Mouse (Mus musculus) bone marrow, adult 2 months (tissue): ENCODE measurements around the gene Wdr12.

ENCODE experiments used
- CTCF ChIP-seq: fragments of 200-500 bp; IDR thresholded peaks from 2 replicates; pipeline ENCODE4 v1.5.1; 2011; ENCODE audit warnings: low read length, control low read depth; ENCODE audit not compliant: control insufficient read depth, insufficient read depth
- POLR2A ChIP-seq: fragments of 200-500 bp; IDR thresholded peaks from 2 replicates; pipeline ENCODE4 v1.6.1; 2011; ENCODE audit warnings: low read depth, mild to moderate bottlenecking, control low read depth, low read length, borderline replicate concordance; ENCODE audit not compliant: control insufficient read depth

DNA sequence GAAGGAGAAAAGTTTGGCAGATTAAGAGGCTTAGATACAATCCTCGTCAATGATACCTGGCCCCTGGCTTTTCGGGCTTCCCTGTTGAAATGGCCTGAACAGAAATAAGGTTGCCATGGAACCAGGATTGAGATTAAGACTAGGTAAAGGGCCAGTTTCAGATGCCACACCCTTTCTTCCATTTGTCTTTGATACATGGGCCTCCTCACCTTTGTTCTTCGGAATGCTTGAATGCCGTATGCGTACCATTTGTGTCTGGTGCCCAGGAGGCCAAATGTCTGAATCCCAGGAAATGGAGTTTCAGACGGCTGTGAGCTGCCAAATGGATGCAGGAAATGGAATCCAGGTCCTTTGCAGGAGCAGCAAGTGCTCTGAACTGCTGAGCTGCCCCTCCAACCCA lies 22.0 kb downstream of the Wdr12 start:
- no peak for TF ChIP-seq CTCF
- TF ChIP-seq POLR2A = no peak
